Mouse (Mus musculus) CH12.LX (cell line): Measurements from ENCODE around the gene Sema6c.

Experiments
- EP300 ChIP-seq: IDR thresholded peaks from 2 replicates; pipeline ENCODE4 v1.6.1; 2011; ENCODE audit warnings: low read length, improper control_type of control experiment
- PAX5 ChIP-seq: IDR thresholded peaks from 2 replicates; pipeline ENCODE4 v1.6.1; 2012; ENCODE audit warnings: low read length, inconsistent platforms, mixed read lengths

DNA sequence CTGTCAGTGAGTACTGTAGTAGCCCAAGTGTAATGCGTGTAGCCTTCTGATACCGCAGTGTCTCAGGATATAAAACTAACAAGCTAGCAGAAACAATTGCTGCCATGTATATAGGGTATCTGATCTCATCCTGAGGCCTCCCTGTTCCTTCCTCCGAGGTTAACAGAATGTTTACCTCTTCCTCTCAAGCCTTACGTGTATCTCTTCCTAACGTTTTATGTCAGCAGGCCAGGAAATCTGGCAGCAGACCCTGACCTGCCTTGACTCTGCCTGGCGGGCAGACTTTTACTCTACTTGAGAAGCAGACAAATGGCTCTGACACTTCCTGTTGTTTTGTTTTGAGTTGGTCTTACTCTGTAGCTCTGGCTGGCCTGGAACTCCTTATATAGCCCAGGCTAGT is 38.7 kb upstream of the Sema6c start:
- TF ChIP-seq EP300, result no peak
- no peak for TF ChIP-seq PAX5
